Mouse (Mus musculus) liver, embryonic 15.5 days (tissue): ENCODE measurements at regions not wholly inside any gene's neighbourhood (a gene's known extent, or its start where the extent isn't known, plus 50 kb on each side); places are given as distances from the start of the nearest gene placed in this dataset.

Source experiments
- ATAC-seq: fragments of 200-750 bp; cut with Nextera tagmentation; 2 replicates; pipeline ENCODE4 v1.8.0; 2017; ENCODE audit warnings: moderate number of reproducible peaks, mild to moderate bottlenecking, moderate library complexity; ENCODE audit not compliant: insufficient read depth
- H3K27ac ChIP-seq: fragments of 300-500 bp; sonication (generic); replicated peaks from 2 replicates; pipeline ENCODE4 v1.5.1; 2015; ENCODE audit warnings: mild to moderate bottlenecking, inconsistent platforms
- H3K27me3 ChIP-seq: fragments of 300-500 bp; sonication (generic); 2 replicates; pipeline ENCODE4 v1.6.1; 2015; ENCODE audit warnings: mild to moderate bottlenecking, inconsistent platforms
- H3K36me3 ChIP-seq: fragments of 300-500 bp; sonication (generic); replicated peaks from 2 replicates; pipeline ENCODE4 v1.6.1; 2015; ENCODE audit warnings: moderate library complexity, mild to moderate bottlenecking, inconsistent platforms
- H3K4me1 ChIP-seq: fragments of 300-500 bp; sonication (generic); replicated peaks from 2 replicates; pipeline ENCODE4 v1.6.1; 2015; ENCODE audit warnings: inconsistent platforms
- H3K4me2 ChIP-seq: fragments of 300-500 bp; sonication (generic); 2 replicates; pipeline ENCODE4 v1.6.1; 2015; ENCODE audit warnings: moderate library complexity, mild to moderate bottlenecking, inconsistent platforms
- H3K4me3 ChIP-seq: fragments of 300-500 bp; sonication (generic); replicated peaks from 2 replicates; pipeline ENCODE4 v1.5.1; 2015; ENCODE audit warnings: mild to moderate bottlenecking, inconsistent platforms
- H3K9ac ChIP-seq: fragments of 300-500 bp; sonication (generic); 2 replicates; pipeline ENCODE4 v1.6.1; 2015; ENCODE audit warnings: moderate library complexity, mild to moderate bottlenecking, inconsistent platforms
- H3K9me3 ChIP-seq: fragments of 300-500 bp; sonication (generic); replicated peaks from 2 replicates; pipeline ENCODE4 v1.6.1; 2016; ENCODE audit warnings: inconsistent platforms
- WGBS: fragments of 180-500 bp; shearing (Covaris S2); methylation state at CpG from one replicate; pipeline ENCODE4 v1.1.7; 2015; ENCODE audit warnings: mixed read lengths; ENCODE audit not compliant: insufficient replicate concordance; 5-methylcytosine and 5-hydroxymethylcytosine counted together

- Histone ChIP-seq H3K27me3 (peaks cover 9% of the 10 kb centered on the region; the same call in 1 of the 2 replicates), H3K36me3 (no peaks in the 10 kb centered on the region), H3K4me3 (no peak overlapping the region), H3K9ac (no peak overlapping the region), H3K4me1 (peaks cover 22% of the 10 kb centered on the region; the same call in 1 of the 2 replicates), H3K27ac (no peak overlapping the region), H3K9me3 (no peaks in the 10 kb centered on the region), H3K4me2 (no peak overlapping the region)
- 59% methylated on average over 5 of the region's 5 CpGs for WGBS
- no peak for ATAC-seq
These were observed 363.5 kb upstream of the Runx1 start for GRCm38 (mm10) chr16:93189412-93189811.

- WGBS: 75% methylated on average over 4 of the region's 4 CpGs
- Histone ChIP-seq H3K27ac (no peak overlapping the region), H3K27me3 (peaks cover 6% of the 10 kb centered on the region; the same call in 1 of the 2 replicates), H3K4me3 (no peak overlapping the region), H3K9ac (no peak overlapping the region), H3K4me2 (no peak overlapping the region), H3K36me3 (no peaks in the 10 kb centered on the region), H3K4me1 (peaks cover 5% of the 10 kb centered on the region; the same call in 1 of the 2 replicates), H3K9me3 (no peaks in the 10 kb centered on the region)
- ATAC-seq: no peak
These were observed 360.6 kb upstream of the Runx1 start for GRCm38 (mm10) chr16:93186554-93186953.

- no peaks in the 10 kb centered on the region for H3K4me1 ChIP-seq
- H3K27me3 ChIP-seq: peaks cover 20% of the 10 kb centered on the region
- H3K27ac ChIP-seq: no peak overlapping the region
- no peak for ATAC-seq
- H3K9me3 ChIP-seq: no peaks in the 10 kb centered on the region
- WGBS: 69% methylated on average over 3 of the region's 3 CpGs
- no peak overlapping the region for H3K4me3 ChIP-seq
- H3K9ac ChIP-seq: no peak overlapping the region
- no peak overlapping the region for H3K4me2 ChIP-seq
- H3K36me3 ChIP-seq: no peaks in the 10 kb centered on the region
These were observed 356.7 kb upstream of the Runx1 start for GRCm38 (mm10) chr16:93182656-93183055.

GRCm38 (mm10) chr16:93181497-93181896 lies 355.5 kb upstream of the Runx1 start:
- peaks cover 22% of the 10 kb centered on the region for H3K27me3 ChIP-seq
- H3K4me3 ChIP-seq: no peak overlapping the region
- no peak overlapping the region for H3K27ac ChIP-seq
- H3K4me2 ChIP-seq: no peak overlapping the region
- H3K9ac ChIP-seq: no peak overlapping the region
- no peaks in the 10 kb centered on the region for H3K4me1 ChIP-seq
- ATAC-seq: no peak
- H3K36me3 ChIP-seq: no peaks in the 10 kb centered on the region
- WGBS: 65% methylated on average over 8 of the region's 8 CpGs
- no peaks in the 10 kb centered on the region for H3K9me3 ChIP-seq

GRCm38 (mm10) chr16:93180213-93180612 lies 354.3 kb upstream of the Runx1 start:
- Histone ChIP-seq H3K4me2 (no peak overlapping the region), H3K4me1 (no peaks in the 10 kb centered on the region), H3K9ac (no peak overlapping the region), H3K4me3 (no peak overlapping the region), H3K27ac (no peak overlapping the region), H3K36me3 (no peaks in the 10 kb centered on the region), H3K9me3 (no peaks in the 10 kb centered on the region), H3K27me3 (peaks cover 22% of the 10 kb centered on the region)
- WGBS: 8% methylated on average over 5 of the region's 5 CpGs
- ATAC-seq: no peak

- Histone ChIP-seq H3K9ac (no peak overlapping the region), H3K27me3 (peaks cover 15% of the 10 kb centered on the region; the same call in 1 of the 2 replicates), H3K27ac (no peak overlapping the region), H3K4me3 (no peak overlapping the region), H3K9me3 (no peaks in the 10 kb centered on the region), H3K36me3 (no peaks in the 10 kb centered on the region), H3K4me2 (0 out of 2 replicates have a peak overlapping the region, but pooled peaks have one; percentile 2), H3K4me1 (peaks cover 18% of the 10 kb centered on the region)
- 45% methylated on average over 3 of the region's 3 CpGs for WGBS
- peak; percentile 86 for ATAC-seq
These were observed 340.7 kb upstream of the Runx1 start for GRCm38 (mm10) chr16:93166667-93167066.

- Histone ChIP-seq H3K27ac (no peak overlapping the region), H3K4me2 (no peak overlapping the region), H3K9ac (no peak overlapping the region), H3K9me3 (no peaks in the 10 kb centered on the region), H3K4me1 (peaks cover 13% of the 10 kb centered on the region), H3K27me3 (peaks cover 16% of the 10 kb centered on the region), H3K4me3 (no peak overlapping the region), H3K36me3 (no peaks in the 10 kb centered on the region)
- ATAC-seq: no peak
- 71% methylated on average over 8 of the region's 8 CpGs for WGBS
These were observed 332.7 kb upstream of the Runx1 start for GRCm38 (mm10) chr16:93158526-93159226.

- peaks cover 12% of the 10 kb centered on the region for H3K27me3 ChIP-seq
- peak; percentile 54; the same call in 1 of the 2 replicates for ATAC-seq
- H3K4me1 ChIP-seq: peaks cover 35% of the 10 kb centered on the region
- no peaks in the 10 kb centered on the region for H3K36me3 ChIP-seq
- H3K27ac ChIP-seq: peak overlapping the region; percentile 24; the same call in 1 of the 2 replicates
- H3K9me3 ChIP-seq: no peaks in the 10 kb centered on the region
- no peak overlapping the region for H3K9ac ChIP-seq
- no peak overlapping the region; the same call in 1 of the 2 replicates for H3K4me2 ChIP-seq
- H3K4me3 ChIP-seq: no peak overlapping the region
- 70% methylated on average over 14 of the region's 14 CpGs for WGBS
These were observed 327.8 kb upstream of the Runx1 start for GRCm38 (mm10) chr16:93153545-93154329.

- H3K27ac ChIP-seq: 0 out of 2 replicates have a peak overlapping the region, but pooled peaks have one; percentile 24
These were observed 327.0 kb upstream of the Runx1 start for GRCm38 (mm10) chr16:93152765-93153489.

GRCm38 (mm10) chr16:93152057-93152456 lies 326.1 kb upstream of the Runx1 start:
- Histone ChIP-seq H3K4me1 (peaks cover 50% of the 10 kb centered on the region), H3K9me3 (no peaks in the 10 kb centered on the region), H3K9ac (no peak overlapping the region), H3K4me2 (no peak overlapping the region), H3K4me3 (no peak overlapping the region), H3K27ac (no peak overlapping the region), H3K27me3 (peaks cover 7% of the 10 kb centered on the region), H3K36me3 (no peaks in the 10 kb centered on the region)
- ATAC-seq: no peak
- 73% methylated on average over 1 of the region's 1 CpGs for WGBS

More at GRCm38 (mm10) chr16:93152765-93153489, 327.0 kb upstream of the Runx1 start:
- H3K4me3 ChIP-seq: no peak overlapping the region
- H3K9ac ChIP-seq: no peak overlapping the region
- ATAC-seq: no peak
- H3K36me3 ChIP-seq: no peaks in the 10 kb centered on the region
- no peaks in the 10 kb centered on the region for H3K9me3 ChIP-seq
- WGBS: 9% methylated on average over 14 of the region's 14 CpGs
- peak overlapping the region; percentile 21 for H3K4me2 ChIP-seq
- peaks cover 12% of the 10 kb centered on the region for H3K27me3 ChIP-seq
- peaks cover 43% of the 10 kb centered on the region for H3K4me1 ChIP-seq

- H3K4me1 ChIP-seq: peaks cover 54% of the 10 kb centered on the region
- H3K27ac ChIP-seq: no peak overlapping the region
These were observed 325.7 kb upstream of the Runx1 start for GRCm38 (mm10) chr16:93151652-93152051.

More at GRCm38 (mm10) chr16:93151652-93152051, 325.7 kb upstream of the Runx1 start:
- Histone ChIP-seq H3K27me3 (peaks cover 7% of the 10 kb centered on the region), H3K9me3 (no peaks in the 10 kb centered on the region), H3K4me2 (no peak overlapping the region), H3K9ac (no peak overlapping the region), H3K36me3 (no peaks in the 10 kb centered on the region), H3K4me3 (no peak overlapping the region)
- no peak for ATAC-seq
- WGBS: 77% methylated on average over 2 of the region's 2 CpGs
